Mouse (Mus musculus) kidney, embryonic 16.5 days (tissue): ENCODE measurements around the gene Tmprss11d. TPM values are rescaled to one million over a fixed set of nuclear protein-coding genes. Genes with fewer than 3 reads are reported as not detected.

Experiments
- ATAC-seq: fragments of 200-750 bp; cut with Nextera tagmentation; 2 replicates; pipeline ENCODE4 v1.8.0; 2017; ENCODE audit warnings: moderate TSS enrichment; ENCODE audit not compliant: low FRiP score, low TSS enrichment
- H3K27ac ChIP-seq: fragments of 300-500 bp; sonication (generic); 2 replicates; pipeline ENCODE4 v1.5.1; 2014; ENCODE audit warnings: low read length
- H3K27me3 ChIP-seq: fragments of 300-500 bp; sonication (generic); 2 replicates; pipeline ENCODE4 v1.6.1; 2014; ENCODE audit warnings: low read length, control low read depth, mixed read lengths; ENCODE audit not compliant: insufficient read depth
- H3K36me3 ChIP-seq: fragments of 300-500 bp; sonication (generic); 2 replicates; pipeline ENCODE4 v1.6.1; 2014; ENCODE audit warnings: low read length, control low read depth, mixed read lengths; ENCODE audit not compliant: insufficient read depth
- H3K4me1 ChIP-seq: fragments of 300-500 bp; sonication (generic); 2 replicates; pipeline ENCODE4 v1.6.1; 2014; ENCODE audit warnings: low read length, control low read depth, mixed read lengths; ENCODE audit not compliant: insufficient read depth
- H3K4me2 ChIP-seq: fragments of 300-500 bp; sonication (generic); replicated peaks from 2 replicates; pipeline ENCODE4 v1.6.1; 2014; ENCODE audit warnings: low read depth, low read length
- H3K4me3 ChIP-seq: fragments of 300-500 bp; sonication (generic); 2 replicates; pipeline ENCODE4 v1.5.1; 2014; ENCODE audit warnings: mild to moderate bottlenecking, low read length
- H3K9ac ChIP-seq: fragments of 300-500 bp; sonication (generic); replicated peaks from 2 replicates; pipeline ENCODE4 v1.6.1; 2014; ENCODE audit warnings: low read length
- H3K9me3 ChIP-seq: fragments of 300-500 bp; sonication (generic); 2 replicates; pipeline ENCODE4 v1.6.1; 2016; ENCODE audit warnings: low read length, control low read depth
- WGBS: fragments of 180-500 bp; shearing (Covaris S2); extraction: QIAGEN DNeasy Blood & Tissue Kit; methylation state at CpG from one replicate; pipeline ENCODE4 v1.1.7; 2014; 5-methylcytosine and 5-hydroxymethylcytosine counted together
- polyA plus RNA-seq: library from polyadenylated mRNA; unstranded; fragments of >200 nt; fragmentation: Nextera tagmentation; extraction: Ambion mirVana; gene quantifications from 2 replicates; pipeline ENCODE4 v1.2.1, GENCODE M21; 2015

The Tmprss11d gene
- polyA plus RNA-seq: not detected in 2 replicates

DNA sequence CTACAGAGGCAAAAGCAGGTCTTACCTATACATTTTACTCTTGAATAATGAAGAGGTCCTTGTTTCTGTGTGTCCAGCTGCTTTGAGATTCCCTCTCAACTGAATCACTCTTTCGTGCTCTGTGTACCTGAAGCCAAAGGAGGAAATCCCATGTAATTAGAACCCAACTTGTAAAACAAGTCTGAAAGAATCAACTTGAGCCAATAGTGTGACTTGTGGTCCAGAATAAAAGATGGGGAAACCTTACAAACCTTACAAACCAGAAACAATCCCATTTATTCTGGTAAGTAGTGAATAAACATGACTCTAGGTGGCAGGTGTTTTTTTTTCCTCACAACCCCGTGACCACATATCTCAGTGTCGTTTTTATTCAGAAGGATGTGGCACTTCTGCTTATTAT is at the start of gene Tmprss11d:
Gene Tmprss11d, minus strand, starts transcription at position 101 of the 400 bp plus-strand sequence.
- no peak for ATAC-seq
- Histone ChIP-seq H3K4me2 (no peak within 1 kb of the TSS), H3K4me3 (no peak within 1 kb of the TSS), H3K36me3 (no peaks in the 10 kb centered on the region), H3K4me1 (no peaks in the 10 kb centered on the region), H3K9me3 (no peaks in the 10 kb centered on the region), H3K27me3 (no peaks in the 10 kb centered on the region), H3K27ac (no peak within 1 kb of the TSS), H3K9ac (no peak within 1 kb of the TSS)
- WGBS: 73% methylated on average over 3 of the region's 3 CpGs

DNA sequence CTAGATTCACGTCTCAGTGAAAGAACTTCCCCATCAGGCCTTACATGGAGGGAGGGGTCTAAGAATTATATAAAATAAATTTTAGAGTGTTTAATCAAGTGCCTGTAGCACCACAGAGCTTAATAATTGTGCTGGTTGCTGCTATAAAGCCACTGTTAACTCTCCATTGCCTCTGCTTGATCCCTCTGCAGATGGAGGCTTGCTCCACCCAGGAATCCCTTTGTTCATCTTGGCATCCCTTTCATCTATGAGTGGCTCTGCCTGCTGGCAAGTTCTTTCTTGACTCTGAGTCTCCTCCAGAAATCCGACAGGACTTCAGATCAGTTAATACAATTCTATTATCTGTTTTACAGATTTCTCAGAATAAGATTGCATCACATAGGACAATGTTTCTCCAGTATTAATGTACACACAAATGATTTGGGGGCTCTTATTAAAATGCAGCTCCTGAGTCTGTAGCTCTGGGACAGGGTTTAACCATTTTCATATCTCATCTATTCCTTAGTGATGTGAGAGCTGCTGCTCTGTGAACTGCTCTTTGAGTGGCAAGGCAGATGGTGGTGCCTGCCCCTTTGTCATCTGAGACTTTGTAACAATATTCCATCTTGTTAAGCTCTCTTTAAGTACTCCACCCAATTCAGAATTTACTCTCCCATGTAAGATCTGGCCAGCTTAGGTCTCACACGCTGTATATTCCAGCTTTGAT is 48.3 kb upstream of the Tmprss11d start:
- Histone ChIP-seq H3K4me1 (no peaks in the 10 kb centered on the region), H3K4me2 (no peak overlapping the region), H3K27ac (no peak overlapping the region), H3K4me3 (no peak overlapping the region), H3K9ac (no peak overlapping the region), H3K27me3 (no peaks in the 10 kb centered on the region), H3K9me3 (no peaks in the 10 kb centered on the region), H3K36me3 (no peaks in the 10 kb centered on the region)
- WGBS: 51% methylated on average over 3 of the region's 3 CpGs
- ATAC-seq: no peak

- H3K9me3 ChIP-seq: no peaks in the 10 kb centered on the region
- no peak overlapping the region for H3K9ac ChIP-seq
- H3K36me3 ChIP-seq: no peaks in the 10 kb centered on the region
- WGBS: 22% methylated on average over 4 of the region's 4 CpGs
- H3K27me3 ChIP-seq: no peaks in the 10 kb centered on the region
- H3K4me1 ChIP-seq: no peaks in the 10 kb centered on the region
- ATAC-seq: no peak
- no peak overlapping the region for H3K4me3 ChIP-seq
- H3K27ac ChIP-seq: no peak overlapping the region
- no peak overlapping the region for H3K4me2 ChIP-seq
Observed at GRCm38 (mm10) chr5:86419494-86419893, 46.3 kb upstream of the Tmprss11d start.

DNA sequence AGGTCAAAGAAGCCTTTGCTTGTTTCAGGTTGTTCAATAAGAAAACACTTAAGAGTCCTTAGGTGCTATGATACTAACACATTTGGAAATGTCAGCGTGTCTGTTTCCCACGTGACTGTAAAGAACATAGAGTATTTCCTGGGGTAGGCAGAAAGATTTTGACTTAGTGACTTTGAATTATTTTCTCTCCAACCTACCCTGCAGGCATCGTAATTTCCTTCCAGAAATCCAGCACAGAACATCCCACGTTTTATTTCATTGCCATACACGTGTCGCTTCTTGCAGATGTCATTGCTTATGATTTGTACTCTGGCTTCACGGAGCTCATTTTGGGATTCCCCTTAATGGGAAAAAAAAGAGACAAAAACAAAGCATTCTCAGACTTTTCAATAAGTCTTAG is 41.1 kb upstream of the Tmprss11d start:
- no peaks in the 10 kb centered on the region for H3K27me3 ChIP-seq
- H3K4me1 ChIP-seq: no peaks in the 10 kb centered on the region
- no peak overlapping the region for H3K27ac ChIP-seq
- ATAC-seq: no peak
- H3K4me3 ChIP-seq: no peak overlapping the region
- H3K9me3 ChIP-seq: no peaks in the 10 kb centered on the region
- H3K4me2 ChIP-seq: no peak overlapping the region
- H3K36me3 ChIP-seq: no peaks in the 10 kb centered on the region
- 66% methylated on average over 7 of the region's 7 CpGs for WGBS
- no peak overlapping the region for H3K9ac ChIP-seq

DNA sequence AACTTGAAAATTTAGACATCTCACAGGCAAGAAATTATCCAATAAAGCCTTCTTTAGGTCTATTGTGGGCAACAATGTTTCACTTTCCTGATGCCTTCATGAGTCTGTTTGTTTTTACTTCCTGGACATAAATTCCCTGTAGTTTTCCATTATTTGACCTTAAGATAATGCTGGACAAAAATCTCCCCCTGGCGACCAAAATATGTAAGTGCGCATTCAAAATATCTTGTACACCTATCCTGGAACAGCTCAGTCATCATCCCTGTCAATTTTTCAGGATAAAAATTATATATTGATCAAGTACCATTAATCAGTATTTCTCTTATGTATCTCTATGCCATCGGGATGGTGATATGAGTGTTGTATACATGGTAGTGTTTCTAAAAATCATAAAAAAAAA is 37.6 kb upstream of the Tmprss11d start:
- H3K9ac ChIP-seq: no peak overlapping the region
- H3K4me1 ChIP-seq: no peaks in the 10 kb centered on the region
- H3K27ac ChIP-seq: no peak overlapping the region
- H3K4me2 ChIP-seq: no peak overlapping the region
- no peak overlapping the region for H3K4me3 ChIP-seq
- WGBS: 29% methylated on average over 3 of the region's 3 CpGs
- no peaks in the 10 kb centered on the region for H3K27me3 ChIP-seq
- H3K9me3 ChIP-seq: no peaks in the 10 kb centered on the region
- no peak for ATAC-seq
- H3K36me3 ChIP-seq: no peaks in the 10 kb centered on the region

DNA sequence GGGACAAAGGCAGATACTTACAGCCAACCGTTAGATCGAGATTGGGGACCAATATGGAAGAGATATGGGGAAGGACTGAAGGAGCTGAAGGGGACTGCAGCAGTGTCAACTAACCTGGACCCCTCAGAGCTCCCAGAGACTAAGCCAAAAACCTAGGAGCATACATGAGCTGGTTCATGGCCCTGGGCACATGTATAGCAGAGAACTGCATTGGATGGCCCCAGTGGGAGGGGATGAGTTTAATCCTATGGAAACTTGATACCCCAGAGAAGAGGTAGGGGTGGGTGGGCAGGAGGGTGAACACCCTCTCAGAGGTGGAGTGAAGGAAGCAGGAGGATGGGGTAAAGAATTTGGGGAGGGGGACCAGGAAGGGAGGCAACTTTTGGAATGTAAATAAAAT is 34.7 kb upstream of the Tmprss11d start:
- H3K4me3 ChIP-seq: no peak overlapping the region
- H3K27me3 ChIP-seq: no peaks in the 10 kb centered on the region
- no peaks in the 10 kb centered on the region for H3K9me3 ChIP-seq
- ATAC-seq: no peak
- H3K4me1 ChIP-seq: no peaks in the 10 kb centered on the region
- H3K36me3 ChIP-seq: no peaks in the 10 kb centered on the region
- 76% methylated on average over 2 of the region's 2 CpGs for WGBS
- no peak overlapping the region for H3K9ac ChIP-seq
- H3K4me2 ChIP-seq: no peak overlapping the region
- H3K27ac ChIP-seq: no peak overlapping the region

- H3K36me3 ChIP-seq: no peaks in the 10 kb centered on the region
- no peaks in the 10 kb centered on the region for H3K9me3 ChIP-seq
- no peaks in the 10 kb centered on the region for H3K27me3 ChIP-seq
- H3K4me3 ChIP-seq: no peak overlapping the region
- H3K4me1 ChIP-seq: no peaks in the 10 kb centered on the region
- no peak overlapping the region for H3K27ac ChIP-seq
- no peak overlapping the region for H3K9ac ChIP-seq
- no peak for ATAC-seq
- H3K4me2 ChIP-seq: no peak overlapping the region
- 87% methylated on average over 3 of the region's 3 CpGs for WGBS
Observed at GRCm38 (mm10) chr5:86407191-86407590, 34.0 kb upstream of the Tmprss11d start.

DNA sequence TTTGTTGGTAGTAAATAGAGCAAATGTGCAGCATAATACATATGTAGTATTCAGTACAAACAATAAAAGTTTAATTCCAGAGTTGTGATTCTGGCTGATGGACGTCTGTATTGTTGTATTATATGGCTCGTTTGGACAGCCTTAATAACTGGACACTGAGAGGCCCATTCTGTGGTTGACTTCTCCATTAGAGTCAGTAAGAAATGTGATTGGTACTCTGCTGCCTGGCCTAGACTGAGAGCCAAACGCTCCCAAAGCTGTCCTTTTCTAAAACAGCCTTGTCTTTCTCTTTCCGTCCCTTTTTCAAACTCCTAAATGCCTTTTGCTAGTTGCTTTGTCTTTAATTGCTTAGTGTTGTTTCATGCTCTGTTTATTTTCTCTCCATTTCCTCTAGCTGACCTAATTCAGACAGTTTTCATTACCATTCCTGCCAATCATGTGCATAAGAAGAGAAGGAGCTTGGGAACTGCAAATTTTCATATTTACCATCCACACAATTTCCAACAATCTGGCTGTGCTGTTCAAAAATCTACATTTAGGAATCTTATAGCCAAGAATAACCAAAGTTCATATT is 13.7 kb downstream of the Tmprss11d start:
- no peaks in the 10 kb centered on the region for H3K9me3 ChIP-seq
- 68% methylated on average over 4 of the region's 4 CpGs for WGBS
- H3K4me3 ChIP-seq: no peak overlapping the region
- no peak overlapping the region for H3K9ac ChIP-seq
- no peaks in the 10 kb centered on the region for H3K27me3 ChIP-seq
- no peak overlapping the region for H3K27ac ChIP-seq
- H3K4me2 ChIP-seq: no peak overlapping the region
- no peak for ATAC-seq
- no peaks in the 10 kb centered on the region for H3K4me1 ChIP-seq
- H3K36me3 ChIP-seq: no peaks in the 10 kb centered on the region

- WGBS: 26% methylated on average over 7 of the region's 7 CpGs
- H3K27me3 ChIP-seq: no peaks in the 10 kb centered on the region
- no peak overlapping the region for H3K27ac ChIP-seq
- no peak for ATAC-seq
- H3K9me3 ChIP-seq: no peaks in the 10 kb centered on the region
- no peaks in the 10 kb centered on the region for H3K4me1 ChIP-seq
- no peaks in the 10 kb centered on the region for H3K36me3 ChIP-seq
- H3K4me3 ChIP-seq: no peak overlapping the region
- no peak overlapping the region for H3K4me2 ChIP-seq
- no peak overlapping the region for H3K9ac ChIP-seq
Observed at GRCm38 (mm10) chr5:86352966-86353365, 20.3 kb downstream of the Tmprss11d start.
